Mouse (Mus musculus) forebrain, embryonic 15.5 days (tissue): ENCODE measurements around the gene Nif3l1. TPM values are rescaled to one million over a fixed set of nuclear protein-coding genes. Genes with fewer than 3 reads are reported as not detected.

Source experiments
- ATAC-seq: fragments of 200-750 bp; cut with Nextera tagmentation; replicated peaks from 2 replicates; pipeline ENCODE4 v1.8.0; 2017; ENCODE audit warnings: mild to moderate bottlenecking, moderate TSS enrichment, moderate library complexity
- H3K27ac ChIP-seq: fragments of 300-500 bp; sonication (generic); replicated peaks from 2 replicates; pipeline ENCODE4 v1.5.1; 2015; ENCODE audit warnings: mild to moderate bottlenecking, inconsistent platforms
- H3K27me3 ChIP-seq: fragments of 300-500 bp; sonication (generic); 2 replicates; pipeline ENCODE4 v1.6.1; 2015; ENCODE audit warnings: inconsistent platforms
- H3K36me3 ChIP-seq: fragments of 300-500 bp; sonication (generic); 2 replicates; pipeline ENCODE4 v1.6.1; 2015; ENCODE audit warnings: mild to moderate bottlenecking, inconsistent platforms
- H3K4me1 ChIP-seq: fragments of 300-500 bp; sonication (generic); 2 replicates; pipeline ENCODE4 v1.6.1; 2015; ENCODE audit warnings: inconsistent platforms
- H3K4me2 ChIP-seq: fragments of 300-500 bp; sonication (generic); replicated peaks from 2 replicates; pipeline ENCODE4 v1.6.1; 2015; ENCODE audit warnings: mild to moderate bottlenecking, inconsistent platforms
- H3K4me3 ChIP-seq: fragments of 300-500 bp; sonication (generic); 2 replicates; pipeline ENCODE4 v1.5.1; 2015; ENCODE audit warnings: mild to moderate bottlenecking, inconsistent platforms
- H3K9ac ChIP-seq: fragments of 300-500 bp; sonication (generic); replicated peaks from 2 replicates; pipeline ENCODE4 v1.6.1; 2015; ENCODE audit warnings: mild to moderate bottlenecking, inconsistent platforms
- H3K9me3 ChIP-seq: fragments of 300-500 bp; sonication (generic); 2 replicates; pipeline ENCODE4 v1.6.1; 2016; ENCODE audit warnings: inconsistent platforms
- WGBS: fragments of 180-500 bp; shearing (Covaris S2); methylation state at CpG from one replicate; pipeline ENCODE4 v1.1.7; 2015; ENCODE audit warnings: mixed read lengths; 5-methylcytosine and 5-hydroxymethylcytosine counted together
- polyA plus RNA-seq: library from polyadenylated mRNA; unstranded; fragments of >200 nt; fragmentation: Nextera tagmentation; extraction: Ambion mirVana; gene quantifications from 2 replicates; pipeline ENCODE4 v1.2.1, GENCODE M21; 2015

Nif3l1 gene
- polyA plus RNA-seq, 1 experiment from 2014 or later, result 65.4 TPM

GRCm38 (mm10) chr1:58420032-58420431, 24.9 kb upstream of the Nif3l1 start:
- H3K36me3 ChIP-seq, result peaks cover 56% of the 10 kb centered on the region
- H3K27me3 ChIP-seq, result no peaks in the 10 kb centered on the region
- H3K9me3 ChIP-seq, result no peaks in the 10 kb centered on the region
- no peak overlapping the region for H3K4me3 ChIP-seq
- WGBS, result 86% methylated on average over 10 of the region's 10 CpGs
- ATAC-seq, result no peak
- no peak overlapping the region for H3K9ac ChIP-seq
- peaks cover 27% of the 10 kb centered on the region for H3K4me1 ChIP-seq
- H3K27ac ChIP-seq, result no peak overlapping the region
- no peak overlapping the region for H3K4me2 ChIP-seq

DNA sequence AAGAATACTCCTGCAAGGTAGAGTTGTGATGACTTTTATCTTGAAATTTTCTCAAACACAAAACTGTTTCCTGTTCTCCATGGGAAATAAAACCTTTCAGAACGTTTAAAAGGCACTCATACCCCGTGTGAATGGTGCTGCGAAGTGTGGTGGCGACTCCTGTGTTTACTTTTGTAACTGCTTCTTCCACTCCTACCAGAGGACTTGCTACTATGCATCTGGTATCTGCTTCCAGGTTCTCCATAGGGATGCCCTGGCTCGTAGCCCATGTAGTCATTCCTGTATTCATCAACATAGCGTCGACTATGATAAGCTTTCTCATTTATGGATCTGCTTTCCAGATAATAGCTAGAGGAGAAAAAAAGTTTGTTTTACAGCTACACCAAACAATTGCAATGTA, 24.0 kb upstream of the Nif3l1 start:
- no peak for ATAC-seq
- Histone ChIP-seq H3K36me3 (peaks cover 48% of the 10 kb centered on the region), H3K4me1 (peaks cover 27% of the 10 kb centered on the region), H3K9me3 (no peaks in the 10 kb centered on the region), H3K27me3 (no peaks in the 10 kb centered on the region), H3K4me2 (peak overlapping the region; percentile 14; the same call in 1 of the 2 replicates), H3K9ac (no peak overlapping the region), H3K4me3 (no peak overlapping the region), H3K27ac (no peak overlapping the region)
- WGBS, result 65% methylated on average over 7 of the region's 7 CpGs

DNA sequence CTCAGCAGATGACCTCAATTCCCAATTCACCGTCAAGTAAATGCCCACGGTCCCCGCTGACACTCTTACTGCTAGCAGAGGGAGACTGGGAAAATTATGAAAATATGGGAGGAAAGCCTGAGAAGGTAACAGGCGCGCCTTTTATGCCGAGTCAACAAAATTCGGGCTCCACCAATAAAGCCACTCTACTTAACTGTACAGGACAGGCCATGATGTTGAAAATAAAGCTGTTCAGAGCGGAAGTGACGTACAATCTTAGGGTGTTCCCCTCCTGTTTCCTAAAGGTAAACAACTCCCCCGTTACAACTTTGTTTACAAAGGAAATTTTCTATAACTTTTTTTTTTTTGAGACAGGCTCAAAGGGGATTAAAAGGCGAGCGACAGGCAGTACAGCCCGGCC, 22.1 kb upstream of the Nif3l1 start:
- peak overlapping the region; percentile 99 for H3K27ac ChIP-seq
- H3K36me3 ChIP-seq, result peaks cover 31% of the 10 kb centered on the region
- peak overlapping the region; percentile 99 for H3K9ac ChIP-seq
- peaks cover 27% of the 10 kb centered on the region for H3K4me1 ChIP-seq
- H3K4me3 ChIP-seq, result peak overlapping the region; percentile 92
- H3K27me3 ChIP-seq, result no peaks in the 10 kb centered on the region
- ATAC-seq, result peak; percentile 62
- 12% methylated on average over 13 of the region's 13 CpGs for WGBS
- no peaks in the 10 kb centered on the region for H3K9me3 ChIP-seq
- peak overlapping the region; percentile 66 for H3K4me2 ChIP-seq

GRCm38 (mm10) chr1:58423371-58424248, 21.3 kb upstream of the Nif3l1 start, which contains the start of gene Clk1:
Gene Clk1 (minus strand): TSS chr1:58424066.
- H3K9ac ChIP-seq, result peak within 1 kb of the TSS; percentile 99
- ATAC-seq, result peak; percentile 95
- H3K4me3 ChIP-seq, result peak within 1 kb of the TSS; percentile 92
- peak within 1 kb of the TSS; percentile 99 for H3K27ac ChIP-seq
- no peaks in the 10 kb centered on the region for H3K9me3 ChIP-seq
- H3K36me3 ChIP-seq, result peaks cover 24% of the 10 kb centered on the region
- H3K27me3 ChIP-seq, result no peaks in the 10 kb centered on the region
- peaks cover 27% of the 10 kb centered on the region for H3K4me1 ChIP-seq
- WGBS, result under 1% methylated on average over 79 of the region's 79 CpGs
- peak within 1 kb of the TSS; percentile 66 for H3K4me2 ChIP-seq

DNA sequence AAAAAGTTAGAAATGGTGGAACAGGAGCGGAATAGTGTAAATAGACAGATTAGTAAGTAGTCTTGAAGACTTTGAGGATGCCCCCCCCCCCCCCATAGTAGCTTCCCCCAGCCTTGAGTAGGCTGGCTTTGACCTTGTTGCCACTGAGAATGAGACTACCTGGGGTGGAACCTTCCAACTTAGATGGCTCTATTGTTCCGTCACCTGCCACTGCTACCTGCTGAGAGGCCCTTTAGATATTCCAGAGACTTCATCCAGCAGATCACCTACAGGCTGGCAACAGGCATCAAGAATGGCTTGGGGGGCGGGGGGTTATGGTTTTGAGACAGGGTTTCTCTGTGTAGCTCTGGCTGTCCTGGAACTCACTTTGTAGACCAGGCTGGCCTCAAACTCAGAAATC, 20.4 kb upstream of the Nif3l1 start:
- H3K4me3 ChIP-seq, result no peak overlapping the region
- 84% methylated on average over 3 of the region's 3 CpGs for WGBS
- H3K36me3 ChIP-seq, result peaks cover 16% of the 10 kb centered on the region
- H3K27me3 ChIP-seq, result no peaks in the 10 kb centered on the region
- H3K9me3 ChIP-seq, result no peaks in the 10 kb centered on the region
- ATAC-seq, result peak; percentile 0; the same call in 1 of the 2 replicates
- no peak overlapping the region for H3K9ac ChIP-seq
- no peak overlapping the region; the same call in 1 of the 2 replicates for H3K4me2 ChIP-seq
- H3K4me1 ChIP-seq, result peaks cover 27% of the 10 kb centered on the region
- H3K27ac ChIP-seq, result no peak overlapping the region

- no peak for ATAC-seq
- Histone ChIP-seq H3K27ac (peak overlapping the region; percentile 94), H3K9ac (peak overlapping the region; percentile 75), H3K4me3 (peak overlapping the region; percentile 70), H3K4me1 (peaks cover 32% of the 10 kb centered on the region), H3K9me3 (no peaks in the 10 kb centered on the region), H3K27me3 (no peaks in the 10 kb centered on the region), H3K4me2 (peak overlapping the region; percentile 69), H3K36me3 (peaks cover 27% of the 10 kb centered on the region)
- WGBS, result 9% methylated on average over 10 of the region's 10 CpGs
Measured at GRCm38 (mm10) chr1:58444691-58445090, 260 bp upstream of the Nif3l1 start.

DNA sequence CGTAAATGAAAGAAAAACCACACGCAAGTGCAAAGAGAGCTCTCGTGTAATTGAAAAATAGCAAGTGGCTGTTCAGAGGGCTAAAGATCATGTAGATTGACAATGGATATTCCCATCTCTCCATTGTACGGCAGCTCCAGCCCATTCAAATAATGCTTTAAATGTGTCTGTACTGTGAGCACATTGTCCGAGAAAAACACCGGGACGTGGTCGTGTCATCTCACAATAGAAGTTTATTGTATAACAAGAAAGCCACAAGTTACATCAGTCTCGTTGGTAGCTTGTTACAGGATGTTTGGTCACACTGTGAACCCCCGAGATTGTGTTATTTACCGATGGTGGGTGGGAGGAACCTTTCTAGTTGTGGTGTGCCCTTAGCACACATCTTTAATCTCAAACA, 910 bp downstream of the Nif3l1 start:
- Histone ChIP-seq H3K27ac (peak overlapping the region; percentile 94), H3K4me3 (peak overlapping the region; percentile 70), H3K27me3 (no peaks in the 10 kb centered on the region), H3K9me3 (no peaks in the 10 kb centered on the region), H3K4me2 (peak overlapping the region; percentile 69), H3K4me1 (peaks cover 32% of the 10 kb centered on the region), H3K36me3 (peaks cover 23% of the 10 kb centered on the region), H3K9ac (peak overlapping the region; percentile 75)
- ATAC-seq, result peak; percentile 23; the same call in 1 of the 2 replicates
- 3% methylated on average over 11 of the region's 11 CpGs for WGBS

DNA sequence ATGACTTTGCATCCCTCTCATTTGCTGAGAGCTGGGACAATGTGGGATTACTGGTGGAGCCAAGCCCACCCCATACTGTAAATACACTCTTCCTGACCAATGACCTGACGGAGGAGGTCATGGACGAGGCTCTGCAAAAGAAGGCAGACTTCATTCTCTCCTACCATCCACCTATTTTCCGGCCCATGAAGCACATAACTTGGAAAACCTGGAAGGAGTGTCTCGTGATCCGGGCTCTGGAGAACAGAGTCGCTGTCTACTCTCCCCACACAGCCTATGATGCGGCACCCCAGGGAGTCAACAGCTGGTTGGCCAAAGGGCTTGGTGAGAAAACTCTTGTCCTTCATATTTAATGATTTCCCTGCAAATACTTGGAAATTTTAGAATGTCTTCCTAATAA, 2.8 kb downstream of the Nif3l1 start:
- Histone ChIP-seq H3K9me3 (no peaks in the 10 kb centered on the region), H3K27me3 (no peaks in the 10 kb centered on the region), H3K36me3 (peaks cover 25% of the 10 kb centered on the region), H3K4me3 (no peak overlapping the region), H3K4me2 (no peak overlapping the region), H3K4me1 (peaks cover 32% of the 10 kb centered on the region), H3K27ac (no peak overlapping the region), H3K9ac (no peak overlapping the region)
- WGBS, result 96% methylated on average over 7 of the region's 7 CpGs
- no peak for ATAC-seq

- Histone ChIP-seq H3K27me3 (no peaks in the 10 kb centered on the region), H3K9ac (no peak overlapping the region), H3K27ac (no peak overlapping the region), H3K9me3 (no peaks in the 10 kb centered on the region), H3K4me1 (peaks cover 32% of the 10 kb centered on the region), H3K4me3 (no peak overlapping the region), H3K36me3 (peaks cover 31% of the 10 kb centered on the region), H3K4me2 (no peak overlapping the region)
- WGBS, result 91% methylated on average over 7 of the region's 7 CpGs
- no peak for ATAC-seq
Measured at GRCm38 (mm10) chr1:58448396-58448795, 3.4 kb downstream of the Nif3l1 start.

- H3K4me3 ChIP-seq, result no peak overlapping the region
- H3K9me3 ChIP-seq, result no peaks in the 10 kb centered on the region
- no peak overlapping the region for H3K9ac ChIP-seq
- 94% methylated on average over 6 of the region's 6 CpGs for WGBS
- H3K4me2 ChIP-seq, result no peak overlapping the region
- ATAC-seq, result no peak
- no peaks in the 10 kb centered on the region for H3K4me1 ChIP-seq
- no peak overlapping the region for H3K27ac ChIP-seq
- H3K36me3 ChIP-seq, result peaks cover 86% of the 10 kb centered on the region
- H3K27me3 ChIP-seq, result no peaks in the 10 kb centered on the region
Measured at GRCm38 (mm10) chr1:58454316-58454715, 9.4 kb downstream of the Nif3l1 start.

DNA sequence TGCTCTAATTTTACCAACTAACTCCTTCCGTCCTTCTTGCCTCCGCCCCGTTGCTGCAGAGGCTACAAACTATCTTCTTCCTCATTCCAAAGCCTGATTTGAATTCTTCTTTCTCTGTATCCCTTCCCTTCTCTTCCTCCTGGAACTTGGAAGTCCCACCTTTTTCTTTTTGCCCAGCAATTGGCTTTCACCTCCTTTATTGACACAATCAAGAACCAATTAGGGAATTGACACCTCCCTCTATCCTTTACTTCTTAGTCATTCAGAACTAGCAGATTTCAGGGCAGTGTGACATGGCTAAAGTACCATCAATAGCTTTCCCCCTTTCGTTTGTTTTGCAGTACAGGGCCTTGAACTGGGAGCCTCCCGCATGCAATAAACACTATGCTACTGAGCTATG, 13.2 kb downstream of the Nif3l1 start:
- WGBS, result 87% methylated on average over 5 of the region's 5 CpGs
- no peak for ATAC-seq

DNA sequence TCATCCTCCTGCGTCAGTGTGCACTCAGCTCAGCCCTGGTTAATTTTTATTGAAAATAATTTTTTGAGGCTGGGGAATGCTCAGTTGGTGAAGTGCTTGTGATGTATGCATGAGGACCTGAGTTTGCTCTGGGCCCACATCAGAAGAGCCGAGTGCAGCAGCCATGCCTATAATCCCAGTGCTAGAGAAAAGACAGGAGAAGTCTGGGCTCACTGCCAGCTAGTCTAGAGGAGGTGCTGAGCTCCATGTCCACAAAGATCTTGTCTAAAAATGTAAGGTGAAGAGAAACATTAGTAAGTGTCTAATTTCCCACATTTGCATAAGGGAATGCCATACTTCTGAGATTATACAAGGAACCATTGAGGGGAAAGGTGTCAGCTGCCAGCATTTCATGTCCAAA, 13.9 kb downstream of the Nif3l1 start:
- no peak overlapping the region for H3K4me3 ChIP-seq
- no peaks in the 10 kb centered on the region for H3K9me3 ChIP-seq
- no peak overlapping the region for H3K27ac ChIP-seq
- no peaks in the 10 kb centered on the region for H3K4me1 ChIP-seq
- no peak overlapping the region for H3K9ac ChIP-seq
- no peaks in the 10 kb centered on the region for H3K27me3 ChIP-seq
- 65% methylated on average over 2 of the region's 2 CpGs for WGBS
- no peak for ATAC-seq
- H3K4me2 ChIP-seq, result no peak overlapping the region
- peaks cover 90% of the 10 kb centered on the region for H3K36me3 ChIP-seq

More for the DNA sequence above, 13.2 kb downstream of the Nif3l1 start:
- Histone ChIP-seq H3K27me3 (no peaks in the 10 kb centered on the region), H3K4me1 (no peaks in the 10 kb centered on the region), H3K27ac (no peak overlapping the region), H3K4me3 (no peak overlapping the region), H3K9me3 (no peaks in the 10 kb centered on the region), H3K36me3 (peaks cover 90% of the 10 kb centered on the region), H3K9ac (no peak overlapping the region), H3K4me2 (no peak overlapping the region)
